Mouse (Mus musculus) MEL (cell line): ENCODE data around the gene Pcgf6. TPM values are rescaled to one million over a fixed set of nuclear protein-coding genes. Genes with fewer than 3 reads are reported as not detected.
A peak's percentile ranks its signal among the peaks of the same experiment; 100 is the strongest.

ENCODE experiments used
- DNase-seq: peaks from one replicate; pipeline ENCODE4 v3.0.0; 2011; ENCODE audit warnings: low read depth, low spot score
- H3K27ac ChIP-seq: 2 replicates; pipeline ENCODE4 v1.5.1; 2012; ENCODE audit warnings: low read depth, mild to moderate bottlenecking, control low read depth, low read length, moderate library complexity; ENCODE audit not compliant: control insufficient read depth
- H3K27me3 ChIP-seq, 2 experiments: fragments of 150-350 bp in 1 of 2; sonication (generic) in 1 of 2; 2 replicates each; pipeline ENCODE4 v1.6.1; 2012; ENCODE audit warnings: low read length in 2 of 2, mild to moderate bottlenecking in 2 of 2, improper control_type of control experiment in 1 of 2, moderate library complexity in 1 of 2; ENCODE audit not compliant: insufficient read depth in 2 of 2, control insufficient read depth in 1 of 2
- H3K36me3 ChIP-seq, 2 experiments: 2 replicates each; pipeline ENCODE4 v1.6.1; 2012 to 2014; ENCODE audit warnings: low read length in 2 of 2, improper control_type of control experiment in 1 of 2, inconsistent platforms in 1 of 2, mild to moderate bottlenecking in 1 of 2; ENCODE audit not compliant: insufficient read depth in 2 of 2, control insufficient read depth in 1 of 2
- H3K4me1 ChIP-seq, 2 experiments: fragments of 150-350 bp in 1 of 2; sonication (generic) in 1 of 2; 2 replicates each; pipeline ENCODE4 v1.6.1; 2012; ENCODE audit warnings: low read length in 2 of 2, improper control_type of control experiment in 1 of 2, mild to moderate bottlenecking in 1 of 2; ENCODE audit not compliant: insufficient read depth in 2 of 2, control insufficient read depth in 1 of 2
- H3K4me3 ChIP-seq, 2 experiments: fragments of 150-350 bp in 1 of 2; sonication (generic) in 1 of 2; 2 replicates each; pipeline ENCODE4 v1.5.1; 2012; ENCODE audit warnings: low read depth in 2 of 2, low read length in 2 of 2, mild to moderate bottlenecking in 2 of 2, moderate library complexity in 2 of 2, control low read depth in 1 of 2, improper control_type of control experiment in 1 of 2; ENCODE audit not compliant: control insufficient read depth in 1 of 2, insufficient read depth in 1 of 2
- H3K79me2 ChIP-seq: 2 replicates; pipeline ENCODE4 v1.6.1; 2012; ENCODE audit warnings: mild to moderate bottlenecking, low read length, moderate library complexity; ENCODE audit not compliant: control insufficient read depth, poor library complexity, insufficient read depth
- H3K9ac ChIP-seq: 2 replicates; pipeline ENCODE4 v1.6.1; 2012; ENCODE audit warnings: low read depth, mild to moderate bottlenecking, control low read depth, low read length, moderate library complexity; ENCODE audit not compliant: control insufficient read depth, poor library complexity, severe bottlenecking
- H3K9me3 ChIP-seq: fragments of 150-350 bp; sonication (generic); replicated peaks from 2 replicates; pipeline ENCODE4 v1.6.1; 2012; ENCODE audit warnings: mild to moderate bottlenecking, low read length, improper control_type of control experiment, moderate library complexity; ENCODE audit not compliant: insufficient read depth
- CHD1 ChIP-seq: IDR thresholded peaks from 2 replicates; pipeline ENCODE4 v1.6.1; 2012; ENCODE audit warnings: low read depth, mild to moderate bottlenecking, inconsistent platforms, low read length, improper control_type of control experiment
- CHD2 ChIP-seq: IDR thresholded peaks from 2 replicates; pipeline ENCODE4 v1.6.1; 2011; ENCODE audit warnings: low read length, improper control_type of control experiment
- CTCF ChIP-seq, 3 experiments: IDR thresholded peaks in 2 of 3; conservative IDR thresholded peaks in 1 of 3; 2 replicates each; pipeline ENCODE4 v1.5.1; 2011 to 2012; ENCODE audit warnings: low read length in 3 of 3, low read depth in 2 of 3, mild to moderate bottlenecking in 2 of 3, improper control_type of control experiment in 1 of 3, inconsistent platforms in 1 of 3, mixed read lengths in 1 of 3, moderate library complexity in 1 of 3; ENCODE audit not compliant: control insufficient read depth in 1 of 3, insufficient read depth in 1 of 3, poor library complexity in 1 of 3, severe bottlenecking in 1 of 3
- E2F4 ChIP-seq: IDR thresholded peaks from 2 replicates; pipeline ENCODE4 v1.6.1; 2011; ENCODE audit warnings: low read depth, low read length, improper control_type of control experiment, borderline replicate concordance
- ELF1 ChIP-seq: IDR thresholded peaks from 2 replicates; pipeline ENCODE4 v1.6.1; 2014; ENCODE audit warnings: low read depth, mild to moderate bottlenecking, inconsistent platforms, low read length, improper control_type of control experiment, moderate library complexity
- GATA1 ChIP-seq: IDR thresholded peaks from 2 replicates; pipeline ENCODE4 v1.6.1; 2011; ENCODE audit warnings: low read depth, low read length, improper control_type of control experiment
- HCFC1 ChIP-seq: IDR thresholded peaks from 2 replicates; pipeline ENCODE4 v1.6.1; 2012; ENCODE audit warnings: low read depth, mild to moderate bottlenecking, inconsistent platforms, low read length, improper control_type of control experiment, moderate library complexity
- JUND ChIP-seq: IDR thresholded peaks from 2 replicates; pipeline ENCODE4 v1.6.1; 2011; ENCODE audit warnings: low read depth, mild to moderate bottlenecking, improper control_type of control experiment, low read length
- KAT2A ChIP-seq: conservative IDR thresholded peaks from 2 replicates; pipeline ENCODE4 v1.6.1; 2012; ENCODE audit warnings: low read depth, low read length, improper control_type of control experiment, inconsistent platforms
- MAFK ChIP-seq: IDR thresholded peaks from 2 replicates; pipeline ENCODE4 v1.6.1; 2011; ENCODE audit warnings: low read depth, mild to moderate bottlenecking, low read length, improper control_type of control experiment, borderline replicate concordance
- MAX ChIP-seq: IDR thresholded peaks from 2 replicates; pipeline ENCODE4 v1.6.1; 2011; ENCODE audit warnings: low read length, improper control_type of control experiment
- MEF2A ChIP-seq: IDR thresholded peaks from 2 replicates; pipeline ENCODE4 v1.6.1; 2014; ENCODE audit warnings: low read depth, mild to moderate bottlenecking, inconsistent platforms, low read length, improper control_type of control experiment; ENCODE audit not compliant: poor library complexity, insufficient replicate concordance, severe bottlenecking; ENCODE audit errors: extremely low read depth
- MXI1 ChIP-seq: IDR thresholded peaks from 2 replicates; pipeline ENCODE4 v1.6.1; 2011; ENCODE audit warnings: mild to moderate bottlenecking, low read depth, low read length, improper control_type of control experiment
- MYB ChIP-seq: IDR thresholded peaks from 2 replicates; pipeline ENCODE4 v1.6.1; 2011; ENCODE audit warnings: mild to moderate bottlenecking, low read depth, low read length, improper control_type of control experiment
- MYC ChIP-seq: IDR thresholded peaks from 2 replicates; pipeline ENCODE4 v1.6.1; 2011; ENCODE audit warnings: low read depth, mild to moderate bottlenecking, low read length, improper control_type of control experiment, moderate library complexity
- NELFE ChIP-seq: IDR thresholded peaks from 2 replicates; pipeline ENCODE4 v1.6.1; 2011; ENCODE audit warnings: low read depth, low read length, improper control_type of control experiment
- NRF1 ChIP-seq: IDR thresholded peaks from 2 replicates; pipeline ENCODE4 v1.6.1; 2014; ENCODE audit warnings: low read depth, mild to moderate bottlenecking, inconsistent platforms, low read length, improper control_type of control experiment, moderate library complexity; ENCODE audit not compliant: poor library complexity, insufficient read depth, severe bottlenecking
- POLR2AphosphoS2 ChIP-seq: IDR thresholded peaks from 2 replicates; pipeline ENCODE4 v1.6.1; 2011; ENCODE audit warnings: low read length, improper control_type of control experiment
- POLR2AphosphoS5 ChIP-seq: IDR thresholded peaks from 2 replicates; pipeline ENCODE4 v1.6.1; 2012; ENCODE audit warnings: low read depth, borderline replicate concordance, mild to moderate bottlenecking, inconsistent platforms, low read length, moderate library complexity, mixed read lengths
- RAD21 ChIP-seq: IDR thresholded peaks from 2 replicates; pipeline ENCODE4 v1.6.1; 2011; ENCODE audit warnings: mild to moderate bottlenecking, low read depth, low read length, improper control_type of control experiment
- RCOR1 ChIP-seq: IDR thresholded peaks from 2 replicates; pipeline ENCODE4 v1.6.1; 2012; ENCODE audit warnings: low read depth, mild to moderate bottlenecking, inconsistent platforms, low read length, improper control_type of control experiment
- SIN3A ChIP-seq: IDR thresholded peaks from 2 replicates; pipeline ENCODE4 v1.6.1; 2012; ENCODE audit warnings: low read length, improper control_type of control experiment, inconsistent platforms
- SMC3 ChIP-seq: IDR thresholded peaks from 2 replicates; pipeline ENCODE4 v1.6.1; 2011; ENCODE audit warnings: low read depth, low read length, improper control_type of control experiment
- TBP ChIP-seq: IDR thresholded peaks from 2 replicates; pipeline ENCODE4 v1.8.0; 2011; ENCODE audit warnings: low read depth, low read length, improper control_type of control experiment
- USF1 ChIP-seq: IDR thresholded peaks from 2 replicates; pipeline ENCODE4 v1.6.1; 2014; ENCODE audit warnings: low read depth, mild to moderate bottlenecking, inconsistent platforms, low read length, improper control_type of control experiment, moderate library complexity
- USF2 ChIP-seq, 2 experiments: IDR thresholded peaks; 2 replicates each; pipeline ENCODE4 v1.6.1; 2011 to 2012; ENCODE audit warnings: improper control_type of control experiment in 2 of 2, low read length in 2 of 2, borderline replicate concordance in 1 of 2, inconsistent platforms in 1 of 2, low read depth in 1 of 2, mild to moderate bottlenecking in 1 of 2; ENCODE audit not compliant: insufficient read depth in 1 of 2
- ZKSCAN1 ChIP-seq: IDR thresholded peaks from 2 replicates; pipeline ENCODE4 v1.6.1; 2012; ENCODE audit warnings: low read depth, mild to moderate bottlenecking, inconsistent platforms, low read length, improper control_type of control experiment, moderate library complexity
- ZMIZ1 ChIP-seq: IDR thresholded peaks from 2 replicates; pipeline ENCODE4 v1.6.1; 2012; ENCODE audit warnings: low read depth, mild to moderate bottlenecking, inconsistent platforms, low read length, improper control_type of control experiment, moderate library complexity
- ZNF384 ChIP-seq: IDR thresholded peaks from 2 replicates; pipeline ENCODE4 v1.6.1; 2012; ENCODE audit warnings: low read depth, mild to moderate bottlenecking, inconsistent platforms, low read length, improper control_type of control experiment
- polyA plus RNA-seq, 2 experiments: library from polyadenylated mRNA; stranded (reverse) in 1 of 2; unstranded in 1 of 2; fragments of >175 nt in 1 of 2; fragments of >200 nt in 1 of 2; gene quantifications; 2 replicates each; pipeline versions ENCODE4 v1.2.1 to v1.2.4; 2012; ENCODE audit warnings: low replicate concordance in 2 of 2, low read depth in 1 of 2; ENCODE audit not compliant: insufficient read length in 2 of 2, insufficient read depth in 1 of 2, missing spikeins in 1 of 2
- total RNA-seq: library from RNA; depleted of rRNA; stranded (reverse); fragments of 300-350 nt; gene quantifications from 2 replicates; pipeline ENCODE4 v1.2.3, GENCODE M21; 2012

The Pcgf6 gene
- total and polyA plus RNA-seq, 3 experiments: 29.0 to 47.5 TPM; not detected in 1

DNA sequence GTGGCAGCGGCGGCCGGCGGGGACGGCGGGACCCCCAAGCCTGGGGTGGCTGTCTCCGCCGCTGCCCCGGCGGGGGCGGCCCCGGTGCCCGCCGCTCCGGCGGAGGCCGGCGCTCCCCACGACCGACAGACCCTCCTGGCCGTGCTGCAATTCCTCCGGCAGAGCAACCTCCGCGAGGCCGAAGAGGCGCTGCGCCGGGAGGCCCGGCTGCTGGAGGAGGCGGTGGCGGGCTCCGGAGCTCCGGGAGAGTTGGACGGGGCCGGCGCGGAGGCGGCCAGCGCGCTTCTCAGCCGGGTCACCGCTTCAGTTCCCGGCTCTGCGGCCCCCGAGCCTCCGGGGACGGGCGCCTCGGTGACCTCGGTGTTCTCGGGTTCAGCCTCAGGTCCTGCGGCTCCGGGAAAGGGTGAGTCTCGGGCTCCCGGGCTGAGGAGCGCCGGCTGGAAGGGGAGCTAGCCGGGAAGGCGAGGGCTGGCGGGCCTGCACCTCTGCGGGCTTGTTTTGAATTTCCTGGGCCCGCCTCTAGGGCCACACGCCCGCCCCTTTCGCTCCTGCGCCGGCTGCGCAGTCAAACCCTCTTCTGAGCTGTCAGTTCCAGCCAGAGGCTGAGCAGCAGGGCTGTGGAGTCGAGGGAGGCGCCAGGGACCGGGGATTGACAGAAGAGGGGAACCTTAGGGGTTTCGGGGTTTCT, 17.4 kb upstream of the Pcgf6 start (continued):
- TF ChIP-seq MYC: peak; percentile 21; the same call in 1 of the 2 replicates
- no peak for TF ChIP-seq RCOR1
- no peak for TF ChIP-seq CTCF (IDR thresholded peaks at IDR 0.05 in 2 of 3, conservative IDR thresholded peaks at IDR 0.05 in 1 of 3; ENCODE audit: control insufficient read depth in 1 of 3, insufficient read depth in 1 of 3, low read depth in 2 of 3, low read length in 3 of 3, poor library complexity in 1 of 3, severe bottlenecking in 1 of 3)
- peak; percentile 57 for TF ChIP-seq NELFE
- TF ChIP-seq USF1: 0 out of 2 replicates have a peak, but pooled peaks have one; percentile 14
- TF ChIP-seq MAFK: no peak
- TF ChIP-seq MXI1: peak; percentile 94
- no peak for TF ChIP-seq MAX
- no peak; the same call in 1 of the 2 replicates for TF ChIP-seq POLR2AphosphoS2

DNA sequence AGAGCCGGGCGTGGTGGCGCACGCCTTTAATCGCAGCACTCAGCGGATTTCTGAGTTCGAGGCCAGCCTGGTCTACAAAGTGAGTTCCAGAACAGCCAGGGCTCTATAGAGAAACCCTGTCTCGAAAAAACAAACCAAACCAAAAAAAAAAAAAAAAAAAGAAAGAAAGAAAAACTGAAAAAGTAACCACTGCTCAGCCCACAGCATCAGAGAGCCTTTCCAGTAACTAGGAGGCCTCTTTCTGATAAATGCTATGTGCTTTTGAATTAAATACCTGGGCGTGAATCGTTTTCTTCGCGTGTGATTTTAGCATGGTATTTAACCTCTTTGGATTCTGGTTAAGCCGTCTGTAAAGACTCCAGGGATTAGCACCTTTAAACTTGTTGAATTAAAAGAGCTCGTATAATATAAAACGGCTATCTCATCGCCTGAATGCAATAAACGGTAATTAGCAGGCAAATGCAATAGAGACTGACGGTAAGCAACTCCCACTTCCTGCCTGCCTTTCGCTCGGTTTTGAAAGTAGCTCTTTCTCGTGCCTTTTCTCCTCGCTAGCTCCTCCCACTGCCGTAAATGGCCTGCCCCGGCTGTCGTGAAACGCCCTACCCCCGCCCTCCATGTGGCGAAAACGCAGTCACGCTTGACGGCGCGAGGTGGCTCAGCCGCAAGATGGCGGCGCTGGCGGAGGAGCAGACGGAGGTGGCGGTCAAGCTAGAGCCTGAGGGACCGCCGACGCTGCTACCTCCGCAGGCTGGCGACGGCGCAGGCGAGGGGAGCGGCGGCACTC, 16.6 kb upstream of the Pcgf6 start, which contains the start of gene Taf5:
Gene Taf5 (plus strand): TSS at position 651 of the 787 bp plus-strand sequence.
- peak within 1 kb of the TSS; percentile 92 for H3K9ac ChIP-seq
- H3K27me3 ChIP-seq: no peaks in the 10 kb centered on the region
- peak within 1 kb of the TSS; percentile 99 for H3K27ac ChIP-seq
- H3K4me3 ChIP-seq: peak within 1 kb of the TSS; percentile 79 to 91
- no peaks in the 10 kb centered on the region for H3K9me3 ChIP-seq
- peaks cover 25% of the 10 kb centered on the region for H3K79me2 ChIP-seq
- peaks cover 5 to 16% of the 10 kb centered on the region in 2 experiments for H3K4me1 ChIP-seq
- peak; percentile 100 for DNase-seq
- peaks cover 12 to 24% of the 10 kb centered on the region in 2 experiments for H3K36me3 ChIP-seq
- TF ChIP-seq MAX (peak; percentile 96), NRF1 (peak; percentile 61), MYC (peak; percentile 97), E2F4 (no peak), HCFC1 (peak; percentile 96), JUND (no peak), ELF1 (peak; percentile 92), MAFK (no peak), MXI1 (peak; percentile 96), ZMIZ1 (peak; percentile 99), RAD21 (no peak), CTCF (IDR thresholded peaks at IDR 0.05 in 2 of 3, conservative IDR thresholded peaks at IDR 0.05 in 1 of 3; ENCODE audit: control insufficient read depth in 1 of 3, insufficient read depth in 1 of 3, low read depth in 2 of 3, low read length in 3 of 3, poor library complexity in 1 of 3, severe bottlenecking in 1 of 3) (no peak), CHD1 (peak; percentile 96; the same call in 1 of the 2 replicates), USF2 (IDR thresholded peaks at IDR 0.05; ENCODE audit: borderline replicate concordance in 1 of 2, insufficient read depth in 1 of 2, low read depth in 1 of 2, low read length in 2 of 2) (no peak), GATA1 (no peak; the same call in 1 of the 2 replicates), ZKSCAN1 (no peak), KAT2A (peak; percentile 92), CHD2 (peak; percentile 33), ZNF384 (no peak; the same call in 1 of the 2 replicates), USF1 (peak; percentile 75), TBP (peak; percentile 98), POLR2AphosphoS2 (peak; percentile 99), NELFE (peak; percentile 99), MYB (peak; percentile 47; the same call in 1 of the 2 replicates), SMC3 (no peak; the same call in 1 of the 2 replicates), MEF2A (peak; percentile 60; the same call in 1 of the 2 replicates), POLR2AphosphoS5 (peak; percentile 95; the same call in 1 of the 2 replicates), SIN3A (peak; percentile 96)
